Mouse (Mus musculus): ENCODE data around the gene Utrn.

- TF ChIP-seq POLR2A (IDR thresholded peaks at IDR 0.05; ENCODE audit: insufficient read depth, low read length), result no peak
- TF ChIP-seq CTCF (IDR thresholded peaks at IDR 0.05; ENCODE audit: low read depth, low read length), result no peak
These were observed 69.7 kb downstream of the Utrn start for GRCm38 (mm10) chr10:12799416-12799815.

All from ES-Bruce4 (cell line).